Mouse (Mus musculus) heart, postnatal 36 days (tissue): ENCODE data around the gene Tmem208. TPM values are rescaled to one million over a fixed set of nuclear protein-coding genes. Genes with fewer than 3 reads are reported as not detected.
"Not testable (repeated sequence)": the region's sequence is repeated elsewhere in the genome, so short reads cannot be mapped to it uniquely, and the experiment has no call there.

Source experiments
- DNase-seq, 2 experiments: peaks; one replicate each; pipeline ENCODE4 v3.0.0; 2021 to 2022
- intact Hi-C: fragments of 180-260 bp; cut with DNase I; formaldehyde crosslinking; loops from one replicate; pipeline ENCODE4 v1.15.1; 2025
- total RNA-seq, 2 experiments: library from RNA; stranded (reverse); gene quantifications; 2 replicates each; pipeline ENCODE4 v1.2.3; 2021

The Tmem208 gene
- total RNA-seq: 10 to 100 TPM; 22.1 to 24.0 TPM

DNA sequence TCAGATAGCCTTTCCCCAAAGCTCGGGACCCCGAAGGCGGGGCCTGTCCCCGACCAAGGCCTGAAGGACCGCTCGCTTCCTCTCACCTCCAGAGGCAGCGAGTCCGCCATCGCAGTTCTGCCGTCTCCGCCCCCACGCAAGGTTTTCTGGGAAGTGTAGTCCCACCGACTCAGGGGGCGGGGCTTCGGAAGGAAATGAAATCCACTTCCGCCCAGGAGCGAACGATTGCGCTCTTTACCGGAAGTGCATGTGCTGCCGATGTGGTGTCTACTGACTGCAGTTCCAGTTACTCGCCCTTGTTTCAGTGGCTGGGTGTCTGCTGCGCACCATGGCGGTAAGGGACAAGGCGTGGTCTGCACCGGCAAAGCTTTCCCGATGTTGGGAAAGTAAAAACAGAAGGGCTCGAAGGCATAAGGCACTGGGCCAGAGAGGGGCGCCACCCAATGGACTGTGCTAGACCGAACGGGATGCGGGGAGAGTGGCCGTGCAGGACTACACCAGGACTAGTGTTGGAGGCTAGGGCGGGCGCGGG lies at the start of gene Tmem208, which contains the start of gene Lrrc29:
TSS of gene Tmem208 (plus strand) at position 214 of the 532 bp plus-strand sequence.
TSS of gene Lrrc29 (minus strand) at position 138 of the 532 bp plus-strand sequence.
- intact Hi-C loops: loop anchor here (1.0 to 2.0 kb wide), 2 partner anchors 21 to 28 kb away; partner anchors contain the start of gene Fhod1
- peak; percentile 96 to 97 for DNase-seq

DNA sequence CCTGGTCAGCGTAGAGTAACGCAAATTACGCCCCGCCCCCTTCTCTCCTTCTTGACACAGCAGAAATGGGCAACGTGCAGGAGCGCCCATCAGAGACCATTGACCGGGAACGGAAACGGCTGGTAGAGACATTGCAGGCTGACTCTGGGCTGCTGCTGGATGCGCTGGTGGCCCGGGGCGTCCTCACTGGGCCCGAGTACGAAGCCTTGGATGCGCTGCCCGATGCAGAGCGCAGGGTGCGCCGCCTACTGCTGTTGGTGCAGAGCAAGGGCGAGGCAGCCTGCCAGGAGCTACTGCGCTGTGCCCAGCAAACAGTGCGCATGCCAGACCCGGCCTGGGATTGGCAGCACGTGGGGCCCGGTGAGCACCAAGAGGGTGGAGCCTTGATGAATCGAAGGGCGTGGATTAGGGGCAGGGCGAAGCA lies 47.2 kb upstream of the Tmem208 start:
- peak; percentile 73 to 75 for DNase-seq
- intact Hi-C loops: loop anchor here (10.0 kb wide), 1 partner anchor 624 kb away; no protein-coding TSS in a partner anchor

DNA sequence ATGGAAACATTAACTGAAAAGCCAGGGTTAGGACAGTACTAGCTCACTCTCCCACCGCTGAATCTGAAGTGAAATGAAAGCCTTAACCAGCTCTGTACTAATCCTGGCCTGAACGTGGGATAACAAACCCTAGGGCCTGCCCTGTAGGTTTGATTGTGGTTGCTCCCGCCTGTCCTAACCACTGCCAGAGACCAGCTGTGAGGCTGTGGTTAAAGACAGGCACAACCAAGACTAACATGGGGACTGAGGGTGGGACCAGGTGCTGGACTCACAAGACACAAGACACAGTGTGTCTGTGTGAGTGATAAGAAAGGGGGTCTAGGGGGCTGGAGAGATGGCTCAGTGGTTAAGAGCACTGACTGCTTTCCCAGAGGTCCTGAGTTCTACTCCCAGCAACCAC lies 45.6 kb upstream of the Tmem208 start:
- intact Hi-C loops: loop anchor here (2.0 kb wide), 1 partner anchor 22 kb away; no protein-coding TSS in a partner anchor
- no peak for DNase-seq

- intact Hi-C loops: loop anchor here (2.0 kb wide), 1 partner anchor 23 kb away; no protein-coding TSS in a partner anchor
- no peak for DNase-seq
Observed at GRCm38 (mm10) chr8:105281821-105282220, 44.3 kb upstream of the Tmem208 start.

GRCm38 (mm10) chr8:105282239-105282638 lies 43.9 kb upstream of the Tmem208 start:
- intact Hi-C loops: no loop called here
- no peak for DNase-seq

GRCm38 (mm10) chr8:105283074-105283473 lies 43.1 kb upstream of the Tmem208 start:
- DNase-seq: peak; percentile 52 to 59
- intact Hi-C loops: no loop called here

DNA sequence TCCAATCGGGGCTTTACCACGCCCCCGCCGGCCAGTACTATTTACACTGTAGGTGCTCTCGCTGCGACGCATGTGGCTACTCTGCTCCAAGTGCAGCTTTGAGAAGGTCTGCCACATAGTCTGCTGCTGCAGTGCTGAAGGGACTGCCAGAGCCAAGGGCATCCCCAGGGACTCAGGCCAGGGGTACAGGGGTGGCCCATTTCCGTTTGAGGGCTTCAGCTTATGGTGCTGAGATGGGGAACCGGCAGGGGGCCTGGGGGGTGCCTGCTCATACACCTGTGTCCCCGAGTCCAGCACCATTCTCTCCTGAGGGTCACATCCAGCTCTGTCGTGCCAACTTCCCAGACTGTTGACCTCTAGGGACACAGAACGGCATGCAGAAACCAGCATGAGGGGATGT lies 40.6 kb upstream of the Tmem208 start:
- intact Hi-C loops: no loop called here

GRCm38 (mm10) chr8:105286907-105287306 lies 39.2 kb upstream of the Tmem208 start:
- no peak for DNase-seq
- intact Hi-C loops: no loop called here

More for the DNA sequence above, 40.6 kb upstream of the Tmem208 start:
- DNase-seq: no peak

GRCm38 (mm10) chr8:105288231-105288630 lies 37.9 kb upstream of the Tmem208 start:
- intact Hi-C loops: loop anchor here (2.0 kb wide), 1 partner anchor 23 kb away; the partner anchor contains the start of genes Fbxl8 and Tradd
- DNase-seq: no peak

- intact Hi-C loops: loop anchor here (2.0 kb wide), 1 partner anchor 24 kb away; the partner anchor contains the start of genes Fbxl8 and Tradd
- peak; percentile 91 to 92 for DNase-seq
Observed at GRCm38 (mm10) chr8:105288958-105289732, 37.0 kb upstream of the Tmem208 start.

DNA sequence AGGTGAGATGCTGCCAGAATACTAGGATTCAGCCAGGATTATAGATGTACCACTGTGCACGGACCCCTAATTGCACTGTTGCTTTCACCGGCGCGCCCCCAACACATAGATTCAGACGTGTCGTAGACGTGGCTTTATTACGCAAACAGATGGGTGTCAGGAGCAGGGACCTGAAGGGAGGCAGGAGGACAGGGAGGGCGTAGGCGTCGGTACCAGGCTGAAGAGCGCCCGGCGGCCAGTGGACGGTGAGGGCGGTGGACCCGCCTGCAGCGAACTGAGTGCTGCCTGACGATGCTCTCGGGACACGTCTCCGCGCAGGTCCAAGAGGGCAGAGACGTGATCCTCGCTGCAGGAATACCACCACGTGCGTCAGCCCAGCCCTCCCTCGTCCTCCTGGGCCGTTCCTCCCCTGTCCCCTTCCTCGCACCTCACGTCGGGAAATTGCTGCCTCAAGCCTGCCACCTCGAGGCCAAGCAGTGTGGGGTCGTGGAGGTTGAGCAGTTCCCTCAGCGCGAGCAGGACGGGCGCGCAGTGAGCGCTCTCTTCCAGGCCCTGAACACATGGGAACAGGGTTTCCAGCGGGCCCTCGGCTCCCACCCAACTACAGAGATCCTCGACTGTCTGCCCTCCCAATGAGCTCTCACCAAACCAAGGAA lies 36.2 kb upstream of the Tmem208 start, which contains the start of gene 4931428F04Rik:
TSS of gene 4931428F04Rik (minus strand) at position 60 of the 656 bp plus-strand sequence.
- no peak for DNase-seq
- intact Hi-C loops: loop anchor here (2.0 kb wide), 1 partner anchor 25 kb away; the partner anchor contains the start of genes Fbxl8 and Tradd

DNA sequence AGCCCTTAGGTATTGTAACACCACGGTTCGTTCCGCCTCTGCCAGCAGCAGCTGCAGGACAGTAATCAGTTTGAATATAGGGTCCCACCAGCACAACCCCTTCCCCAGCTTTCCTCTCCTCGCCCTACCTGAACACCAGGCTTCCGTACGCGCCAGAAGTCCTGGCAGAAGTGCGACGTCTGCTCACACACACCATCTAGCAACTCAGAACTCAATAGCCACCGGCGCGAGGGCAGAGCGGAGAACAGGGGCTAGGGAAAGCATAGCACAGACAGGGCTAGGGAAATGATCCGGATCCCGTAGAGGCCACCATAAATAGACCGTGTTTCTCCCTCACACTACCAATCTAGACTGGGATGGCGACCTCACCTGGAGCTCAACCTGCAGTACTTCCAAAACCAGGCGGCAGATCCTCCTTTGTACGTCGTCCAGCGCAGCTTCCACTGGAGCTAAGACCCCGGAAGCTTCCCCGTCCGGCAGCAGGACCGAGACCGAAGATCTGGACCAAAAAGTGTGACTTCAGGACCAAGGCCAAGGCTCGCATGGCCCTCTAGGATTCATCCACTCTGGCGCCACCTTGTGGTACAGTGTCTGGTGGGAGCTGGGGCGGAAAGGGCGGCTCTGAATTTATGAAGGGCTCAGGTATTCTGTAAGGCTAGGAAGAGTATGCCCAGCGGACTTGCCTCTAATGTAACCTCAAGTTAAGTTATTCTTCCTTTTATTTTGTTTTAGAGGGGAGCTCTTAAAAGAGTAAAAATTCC lies 35.4 kb upstream of the Tmem208 start:
- DNase-seq: peak; percentile 91 to 94
- intact Hi-C loops: no loop called here

GRCm38 (mm10) chr8:105291364-105291763 lies 34.8 kb upstream of the Tmem208 start:
- DNase-seq, intact Hi-C loops: not testable (repeated sequence)

DNA sequence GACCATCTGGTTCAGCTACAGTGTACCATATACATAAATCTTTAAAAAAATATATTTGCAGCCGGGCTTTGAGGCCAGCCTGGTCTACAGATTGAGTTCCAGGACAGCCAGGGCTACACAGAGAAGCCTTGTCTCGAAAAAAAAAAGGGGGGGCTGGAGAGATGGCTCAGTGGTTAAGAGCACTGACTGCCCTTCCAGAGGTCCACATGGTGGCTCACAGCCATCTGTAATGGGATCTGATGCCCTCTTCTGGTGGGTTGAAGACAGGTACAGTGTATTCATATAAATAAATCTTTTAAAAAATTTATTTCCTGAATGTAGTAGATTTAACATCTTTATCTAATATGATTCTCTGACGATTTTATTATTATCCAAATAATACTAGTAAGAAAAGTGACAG lies 34.4 kb upstream of the Tmem208 start:
- intact Hi-C loops, DNase-seq: not testable (repeated sequence)

GRCm38 (mm10) chr8:105292471-105292870 lies 33.7 kb upstream of the Tmem208 start:
- no peak for DNase-seq
- intact Hi-C loops: no loop called here

DNA sequence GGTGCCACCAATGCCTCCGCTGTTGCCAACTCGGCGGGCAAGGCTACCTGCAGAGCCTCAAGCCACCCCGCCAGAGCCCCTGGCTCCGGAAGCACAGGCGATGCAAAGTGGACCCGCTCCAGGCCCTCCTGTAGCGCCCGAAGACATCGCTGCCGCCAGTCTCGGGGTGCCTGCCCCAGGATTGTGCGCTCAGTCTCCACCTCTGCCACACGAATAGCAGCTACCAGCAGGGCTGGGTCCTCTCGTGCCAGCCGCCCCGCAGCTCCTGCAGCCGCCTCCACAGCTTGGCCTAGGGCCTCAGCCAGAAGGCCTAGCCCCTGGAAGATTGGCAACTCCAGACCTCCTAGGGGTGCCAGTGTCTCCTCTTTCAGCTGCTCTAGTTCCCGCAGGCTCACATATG lies 32.7 kb upstream of the Tmem208 start:
- no peak for DNase-seq

DNA sequence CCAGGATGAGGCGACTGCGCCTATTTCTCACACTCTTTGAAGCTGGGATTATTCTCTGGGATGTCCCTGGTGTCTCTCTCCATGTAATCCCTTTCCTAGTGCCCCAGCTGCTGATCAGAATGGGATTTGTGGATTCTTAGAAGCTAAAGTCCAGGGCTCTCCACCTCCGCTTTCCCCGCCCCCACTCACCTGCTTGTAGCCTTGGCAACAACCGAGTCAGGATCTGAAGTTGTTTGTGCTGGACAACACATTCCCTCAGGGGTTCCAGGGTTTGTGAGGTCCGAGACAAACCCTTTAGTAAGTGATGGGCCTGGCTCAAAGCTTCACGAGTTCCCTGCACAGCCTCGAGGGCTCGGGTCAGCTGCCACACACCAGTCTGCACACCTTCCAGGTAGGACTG lies 31.4 kb upstream of the Tmem208 start:
- DNase-seq: no peak
- intact Hi-C loops: no loop called here

More for the DNA sequence above, 32.7 kb upstream of the Tmem208 start:
- intact Hi-C loops: no loop called here

GRCm38 (mm10) chr8:105295256-105295655 lies 30.9 kb upstream of the Tmem208 start:
- DNase-seq: no peak
- intact Hi-C loops: no loop called here

DNA sequence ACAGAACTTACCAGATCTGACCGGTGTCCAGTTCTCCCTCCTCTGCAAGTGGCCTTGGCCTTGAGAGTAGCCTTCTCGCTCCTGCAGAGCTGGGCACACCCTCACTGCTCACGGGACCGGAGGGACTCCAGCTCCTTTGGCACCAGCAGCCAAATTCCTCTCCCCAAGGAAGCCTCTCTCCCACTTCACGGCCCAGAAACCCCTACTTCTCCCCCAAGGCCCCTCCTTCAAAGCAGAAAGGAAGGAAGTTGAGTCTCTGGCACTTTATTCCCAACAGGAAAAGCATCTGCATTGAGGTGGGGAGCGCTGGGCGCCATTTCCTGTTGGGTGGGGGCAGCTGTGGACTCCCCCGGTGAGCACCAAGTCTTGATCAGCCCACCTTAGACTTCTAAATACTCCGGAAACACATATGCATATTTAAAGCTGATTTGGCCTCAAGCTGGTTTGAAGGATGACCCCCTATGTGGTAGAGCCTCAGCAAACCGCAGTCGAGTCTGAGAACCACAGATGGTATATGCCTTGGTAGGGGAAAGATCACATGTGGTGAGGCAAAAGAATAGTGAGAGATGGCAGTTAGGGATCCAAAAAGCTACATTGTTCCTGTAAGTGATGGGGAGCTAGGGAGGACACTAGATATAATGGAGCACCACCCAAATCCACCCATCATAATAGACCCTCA lies 30.1 kb upstream of the Tmem208 start, which contains the start of gene Exoc3l:
TSS of gene Exoc3l (minus strand) at position 207 of the 679 bp plus-strand sequence.
- intact Hi-C loops: no loop called here
- DNase-seq: no peak
